Mouse (Mus musculus): Measurements from ENCODE around the gene Eml3.

The Eml3 gene

GRCm38 (mm10) chr19:8983150-8983650 is 53.8 kb downstream of the Eml3 start:
- in situ Hi-C loops (cut with MboI, MseI), result loop anchor here (25.0 kb wide), 1 partner anchor 471 kb away; no protein-coding TSS in a partner anchor

GRCm38 (mm10) chr19:8984255-8984868 is 55.0 kb downstream of the Eml3 start:
- in situ Hi-C loops (cut with MboI, MseI), result loop anchor here (25.0 kb wide), 1 partner anchor 472 kb away; no protein-coding TSS in a partner anchor

- in situ Hi-C loops (cut with MboI, MseI), result loop anchor here (25.0 kb wide), 1 partner anchor 474 kb away; no protein-coding TSS in a partner anchor
Observed at GRCm38 (mm10) chr19:8985891-8986290, 56.5 kb downstream of the Eml3 start.

- in situ Hi-C loops (cut with MboI, MseI), result loop anchor here (25.0 kb wide), 1 partner anchor 476 kb away; no protein-coding TSS in a partner anchor
Observed at GRCm38 (mm10) chr19:8987816-8988215, 58.5 kb downstream of the Eml3 start.

- in situ Hi-C loops (cut with MboI, MseI), result loop anchor here (25.0 kb wide), 1 partner anchor 476 kb away; no protein-coding TSS in a partner anchor
Observed at GRCm38 (mm10) chr19:8988346-8989065, 59.2 kb downstream of the Eml3 start.

- in situ Hi-C loops (cut with MboI, MseI), result loop anchor here (25.0 kb wide), 1 partner anchor 477 kb away; no protein-coding TSS in a partner anchor
Observed at GRCm38 (mm10) chr19:8989066-8989566, 59.8 kb downstream of the Eml3 start, which contains the start of gene Ahnak. Ahnak (plus strand) TSS chr19:8989284.

- in situ Hi-C loops (cut with MboI, MseI), result loop anchor here (5.0 to 25.0 kb wide), 2 partner anchors 88 to 477 kb away; no protein-coding TSS in a partner anchor
Observed at GRCm38 (mm10) chr19:8989567-8990431, 60.4 kb downstream of the Eml3 start.

- in situ Hi-C loops (cut with MboI, MseI), result loop anchor here (5.0 to 25.0 kb wide), 2 partner anchors 87 to 478 kb away; no protein-coding TSS in a partner anchor
Observed at GRCm38 (mm10) chr19:8990432-8991102, 61.2 kb downstream of the Eml3 start.

All from regulatory T cell (primary cell).